ENCODE assay signal across 8 mouse cellular contexts in the genomic region with DNA sequence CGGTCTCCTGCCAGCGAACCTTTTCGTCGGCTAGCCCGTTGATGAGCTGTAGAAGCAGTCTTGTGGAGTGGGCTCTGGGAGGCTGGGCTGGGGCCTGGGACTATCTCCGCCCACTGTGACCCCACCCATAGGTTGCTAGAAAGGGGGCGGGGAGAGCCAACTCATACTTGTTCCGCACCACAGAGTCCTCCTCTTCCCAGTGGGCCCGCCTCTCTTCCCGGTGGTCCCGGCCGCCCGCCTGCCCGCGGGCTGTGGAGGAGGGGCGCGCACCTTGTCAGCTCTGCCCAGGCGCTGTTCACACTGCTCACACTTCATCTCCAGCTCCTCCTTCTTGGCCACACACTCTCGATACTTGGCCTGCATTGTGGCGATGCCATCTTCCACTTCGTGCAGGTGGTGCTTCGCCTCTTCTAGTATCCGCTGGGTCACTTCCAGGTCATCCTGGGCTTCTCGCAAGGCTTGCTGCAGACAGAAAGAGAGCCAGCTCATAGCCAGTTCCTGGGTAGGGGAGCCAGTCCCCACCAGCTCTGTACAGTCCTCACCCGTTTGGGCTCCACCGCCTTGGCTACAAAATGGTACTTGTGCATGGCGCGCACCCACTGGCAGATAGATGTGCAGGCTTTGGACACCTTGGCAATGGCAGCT. TPM values are rescaled to one million over a fixed set of nuclear protein-coding genes. Genes with fewer than 3 reads are reported as not detected.
DNase-seq lines count a peak whose midpoint lies in the region; ATAC-seq and TF ChIP-seq lines count a peak whose summit lies in the region.

No protein-coding gene starts in this region.

- no peak overlapping the region for H3K9ac ChIP-seq in heart, postnatal 0 days (replicated peaks; ENCODE audit: low read depth, low read length)
- peak overlapping the region; percentile 61 for H3K9ac ChIP-seq in lung, embryonic 16.5 days (ENCODE audit: low read length)

- no peaks in the 10 kb centered on the region for H3K4me1 ChIP-seq in heart, postnatal 0 days (ENCODE audit: control insufficient read depth, insufficient read depth)
- peaks cover 5% of the 10 kb centered on the region for H3K4me1 ChIP-seq in lung, embryonic 16.5 days (replicated peaks; ENCODE audit: control insufficient read depth, insufficient read depth, low read length)

- no peaks in the 10 kb centered on the region for H3K36me3 ChIP-seq in heart, postnatal 0 days (replicated peaks; ENCODE audit: control insufficient read depth, insufficient read depth, low read length)
- no peaks in the 10 kb centered on the region for H3K36me3 ChIP-seq in lung, embryonic 16.5 days (ENCODE audit: control insufficient read depth, insufficient read depth, low read length)

- peak overlapping the region; percentile 13; the same call in 1 of the 2 replicates for H3K4me3 ChIP-seq in heart, postnatal 0 days (ENCODE audit: low read depth, low read length)
- peak overlapping the region; percentile 44 for H3K4me3 ChIP-seq in lung, embryonic 16.5 days (ENCODE audit: low read length)

- DNase-seq in adrenal gland, postnatal 14 days = peak; percentile 43
- DNase-seq in adrenal gland, adult 8-10 months = no peak
- DNase-seq in brain, embryonic 14.5 days (ENCODE audit: low read depth) = peak; percentile 82
- no peak for DNase-seq in heart, postnatal 0 days (ENCODE audit: low spot score)
- peak; percentile 41 to 42 for DNase-seq in layer of hippocampus, postnatal 14 days (ENCODE audit: low spot score in 2 of 2)
- peak; percentile 82 for DNase-seq in retina, embryonic 14.5 days (ENCODE audit: low spot score)
- no peak for DNase-seq in cerebellum, adult 8-10 months

- H3K9me3 ChIP-seq in heart, postnatal 0 days (replicated peaks; ENCODE audit: control insufficient read depth, low read length) = no peaks in the 10 kb centered on the region
- no peaks in the 10 kb centered on the region for H3K9me3 ChIP-seq in lung, embryonic 16.5 days (ENCODE audit: control insufficient read depth, low read length)

- TF ChIP-seq POLR2A in brain, embryonic 14.5 days (IDR thresholded peaks at IDR 0.05; ENCODE audit: borderline replicate concordance, extremely low read depth, insufficient read depth, insufficient read length, poor library complexity, severe bottlenecking) = no peak

- H3K4me2 ChIP-seq in heart, postnatal 0 days (ENCODE audit: low read depth, low read length) = peak overlapping the region; percentile 55
- peak overlapping the region; percentile 67 for H3K4me2 ChIP-seq in lung, embryonic 16.5 days (ENCODE audit: low read depth, low read length)

- WGBS in heart, postnatal 0 days = 18% methylated on average over 27 of the region's 28 CpGs
- WGBS in lung, embryonic 16.5 days = 12% methylated on average over 28 of the region's 28 CpGs

- no peaks in the 10 kb centered on the region for H3K27me3 ChIP-seq in heart, postnatal 0 days (ENCODE audit: control insufficient read depth, insufficient read depth, low read length)
- H3K27me3 ChIP-seq in lung, embryonic 16.5 days (ENCODE audit: control insufficient read depth, insufficient read depth, low read depth, low read length) = no peaks in the 10 kb centered on the region

- ATAC-seq in heart, postnatal 0 days (ENCODE audit: insufficient read depth, low read depth) = peak; percentile 47; the same call in 1 of the 2 replicates
- peak; percentile 89 for ATAC-seq in lung, embryonic 16.5 days (ENCODE audit: low read depth)

- TF ChIP-seq CTCF in brain, embryonic 14.5 days (IDR thresholded peaks at IDR 0.05; ENCODE audit: borderline replicate concordance, extremely low read depth, insufficient read depth, insufficient read length) = no peak
- TF ChIP-seq CTCF in heart, postnatal 0 days (IDR thresholded peaks at IDR 0.05; ENCODE audit: low read depth) = no peak

- H3K27ac ChIP-seq in heart, postnatal 0 days (ENCODE audit: low read depth) = no peak overlapping the region
- H3K27ac ChIP-seq in lung, embryonic 16.5 days (ENCODE audit: low read length) = no peak overlapping the region

- TF ChIP-seq EP300 in heart, postnatal 0 days (IDR thresholded peaks at IDR 0.05; ENCODE audit: low read depth) = no peak

RNA-seq across cellular contexts. Expression of gene Bap1, which starts 18.3 kb away (rescaled TPM):
- total RNA-seq in adrenal gland, postnatal 14 days (2021) = 58.5 and 62.4 TPM in 2 replicates
- total RNA-seq in adrenal gland, adult 8-10 months (2022) = 10 to 100 TPM; 64.5 to 70.6 (median 68.0) TPM
- polyA plus RNA-seq in brain, embryonic 14.5 days (2012; rRNA removed) = 136 and 158 TPM in 2 replicates
- total RNA-seq in heart, postnatal 0 days (2014; rRNA removed; ENCODE audit: low replicate concordance) = 51.1 and 64.0 TPM in 2 replicates
- 34.2 and 38.6 TPM in 2 replicates for polyA plus RNA-seq in heart, postnatal 0 days (2015; fragmentation: Nextera tagmentation; extraction: Ambion mirVana)
- 100 to 1,000 TPM; 125 to 127 TPM for total RNA-seq in layer of hippocampus, postnatal 14 days (2021)
- 79.8 and 82.2 TPM in 2 replicates for polyA plus RNA-seq in lung, embryonic 16.5 days (2015; fragmentation: Nextera tagmentation; extraction: Ambion mirVana)

RNA-seq across cellular contexts. Expression of gene Phf7, which starts 18.5 kb away (rescaled TPM):
- 6.8 and 9.6 TPM in 2 replicates for total RNA-seq in adrenal gland, postnatal 14 days (2021)
- total RNA-seq in adrenal gland, adult 8-10 months (2022) = 1 to 10 TPM; 7.1 to 8.5 (median 8.2) TPM
- 7.4 and 8.7 TPM in 2 replicates for polyA plus RNA-seq in brain, embryonic 14.5 days (2012; rRNA removed)
- 2.1 and 7.4 TPM in 2 replicates for total RNA-seq in heart, postnatal 0 days (2014; rRNA removed; ENCODE audit: low replicate concordance)
- 11.7 and 12.5 TPM in 2 replicates for polyA plus RNA-seq in heart, postnatal 0 days (2015; fragmentation: Nextera tagmentation; extraction: Ambion mirVana)
- 1 to 10 TPM; 4.0 to 6.3 TPM for total RNA-seq in layer of hippocampus, postnatal 14 days (2021)
- 13.5 TPM in 2 replicates for polyA plus RNA-seq in lung, embryonic 16.5 days (2015; fragmentation: Nextera tagmentation; extraction: Ambion mirVana)

RNA-seq across cellular contexts. Expression of gene Sema3g, which starts 51.9 kb away (rescaled TPM):
- 10.9 and 13.9 TPM in 2 replicates for total RNA-seq in adrenal gland, postnatal 14 days (2021)
- total RNA-seq in adrenal gland, adult 8-10 months (2022) = 10 to 100 TPM in 3 of 4 experiments, 1 to 10 TPM in 1; 8.8 to 12.4 (median 10.8) TPM
- 1.7 and 2.7 TPM in 2 replicates for polyA plus RNA-seq in brain, embryonic 14.5 days (2012; rRNA removed)
- total RNA-seq in heart, postnatal 0 days (2014; rRNA removed; ENCODE audit: low replicate concordance) = 4.4 and 12.7 TPM in 2 replicates
- polyA plus RNA-seq in heart, postnatal 0 days (2015; fragmentation: Nextera tagmentation; extraction: Ambion mirVana) = 0.75 and 0.90 TPM in 2 replicates
- 1 to 10 TPM; 5.5 to 6.4 TPM for total RNA-seq in layer of hippocampus, postnatal 14 days (2021)
- polyA plus RNA-seq in lung, embryonic 16.5 days (2015; fragmentation: Nextera tagmentation; extraction: Ambion mirVana) = 2.3 and 2.7 TPM in 2 replicates

RNA-seq across cellular contexts. Expression of gene Nisch, which starts 52.8 kb away (rescaled TPM):
- total RNA-seq in adrenal gland, postnatal 14 days (2021) = 269 and 295 TPM in 2 replicates
- total RNA-seq in adrenal gland, adult 8-10 months (2022) = 100 to 1,000 TPM; 331 to 526 (median 414) TPM
- polyA plus RNA-seq in brain, embryonic 14.5 days (2012; rRNA removed) = 362 and 506 TPM in 2 replicates
- 292 and 338 TPM in 2 replicates for total RNA-seq in heart, postnatal 0 days (2014; rRNA removed; ENCODE audit: low replicate concordance)
- 162 and 171 TPM in 2 replicates for polyA plus RNA-seq in heart, postnatal 0 days (2015; fragmentation: Nextera tagmentation; extraction: Ambion mirVana)
- 100 to 1,000 TPM; 433 to 449 TPM for total RNA-seq in layer of hippocampus, postnatal 14 days (2021)
- polyA plus RNA-seq in lung, embryonic 16.5 days (2015; fragmentation: Nextera tagmentation; extraction: Ambion mirVana) = 377 and 397 TPM in 2 replicates

RNA-seq across cellular contexts. Expression of gene Dnah1, which starts 54.1 kb away (rescaled TPM):
- total RNA-seq in adrenal gland, postnatal 14 days (2021) = 1.0 and 1.2 TPM in 2 replicates
- 1 to 10 TPM; 1.6 to 5.4 (median 3.1) TPM for total RNA-seq in adrenal gland, adult 8-10 months (2022)
- polyA plus RNA-seq in brain, embryonic 14.5 days (2012; rRNA removed) = 7.1 and 7.5 TPM in 2 replicates
- 0.08 TPM in 1 of 2 replicates, not detected in the other for total RNA-seq in heart, postnatal 0 days (2014; rRNA removed; ENCODE audit: low replicate concordance)
- 0.10 and 0.15 TPM in 2 replicates for polyA plus RNA-seq in heart, postnatal 0 days (2015; fragmentation: Nextera tagmentation; extraction: Ambion mirVana)
- 1 to 10 TPM; 2.4 TPM for total RNA-seq in layer of hippocampus, postnatal 14 days (2021)
- polyA plus RNA-seq in lung, embryonic 16.5 days (2015; fragmentation: Nextera tagmentation; extraction: Ambion mirVana) = 2.5 and 2.7 TPM in 2 replicates

Comparison
In these comparisons a context has a peak if more than half of its experiments do, and no peak if none do; other contexts are left out.
1. DNase-seq: peak in adrenal gland, postnatal 14 days (single experiment), brain, embryonic 14.5 days (single experiment), layer of hippocampus, postnatal 14 days (2 of 2) and retina, embryonic 14.5 days (single experiment); none in adrenal gland, adult 8-10 months (single experiment), heart, postnatal 0 days (single experiment) and cerebellum, adult 8-10 months (single experiment).